Mouse (Mus musculus): ENCODE results near the gene Dock1. TPM values are rescaled to one million over a fixed set of nuclear protein-coding genes. Genes with fewer than 3 reads are reported as not detected.

Gene Dock1
- total RNA-seq, 1 experiment, result 24.3 TPM

- Histone ChIP-seq H3K9ac (ENCODE audit: insufficient read depth, low read depth, low read length, poor library complexity, severe bottlenecking) (no peak overlapping the region), H3K4me3 (ENCODE audit: insufficient read depth in 1 of 2, low read depth in 1 of 2, low read length in 2 of 2, poor library complexity in 1 of 2, severe bottlenecking in 1 of 2) (no peak overlapping the region), H3K27ac (ENCODE audit: insufficient read depth, low read depth, low read length, poor library complexity, severe bottlenecking) (no peak overlapping the region), H3K36me3 (ENCODE audit: control insufficient read depth, insufficient read depth, low read length, poor library complexity, severe bottlenecking) (no peaks in the 10 kb centered on the region), H3K4me1 (ENCODE audit: control insufficient read depth in 2 of 2, insufficient read depth in 2 of 2, low read length in 2 of 2, poor library complexity in 1 of 2) (no peaks in the 10 kb centered on the region), H3K9me3 (ENCODE audit: control insufficient read depth, insufficient read depth, low read depth, low read length) (no peaks in the 10 kb centered on the region)
- in situ Hi-C loops (cut with MboI; ENCODE audit: low sequenced_read_pairs in 2 of 2, unreplicated experiment in 2 of 2), result no loop called here
- DNase-seq (ENCODE audit: low read depth, low spot score), result no peak
- TF ChIP-seq ZC3H11A (IDR thresholded peaks at IDR 0.05; ENCODE audit: borderline replicate concordance, low read depth, low read length), result no peak
- no peak for TF ChIP-seq ZNF384 (IDR thresholded peaks at IDR 0.05; ENCODE audit: low read depth, low read length)
- TF ChIP-seq CHD2 (IDR thresholded peaks at IDR 0.05; ENCODE audit: low read depth, low read length), result no peak
- no peak for TF ChIP-seq HCFC1 (IDR thresholded peaks at IDR 0.05; ENCODE audit: borderline replicate concordance, insufficient read depth, low read length)
These were observed 523.7 kb downstream of the Dock1 start for GRCm38 (mm10) chr7:135194190-135194589.

- in situ Hi-C loops (cut with MboI; ENCODE audit: low sequenced_read_pairs in 2 of 2, unreplicated experiment in 2 of 2), result no loop called here
- no peaks in the 10 kb centered on the region for H3K9me3 ChIP-seq (ENCODE audit: control insufficient read depth, insufficient read depth, low read depth, low read length)
- DNase-seq (ENCODE audit: low read depth, low spot score), result no peak
These were observed 525.2 kb downstream of the Dock1 start for GRCm38 (mm10) chr7:135195631-135196030.

GRCm38 (mm10) chr7:135196828-135197227 is 526.4 kb downstream of the Dock1 start:
- TF ChIP-seq CHD2 (IDR thresholded peaks at IDR 0.05; ENCODE audit: low read depth, low read length) (no peak), HCFC1 (IDR thresholded peaks at IDR 0.05; ENCODE audit: borderline replicate concordance, insufficient read depth, low read length) (no peak), ZC3H11A (IDR thresholded peaks at IDR 0.05; ENCODE audit: borderline replicate concordance, low read depth, low read length) (no peak), MAFK (IDR thresholded peaks at IDR 0.05; ENCODE audit: insufficient read depth, low read depth, low read length) (no peak), ZNF384 (IDR thresholded peaks at IDR 0.05; ENCODE audit: low read depth, low read length) (no peak)
- Histone ChIP-seq H3K4me3 (ENCODE audit: insufficient read depth in 1 of 2, low read depth in 1 of 2, low read length in 2 of 2, poor library complexity in 1 of 2, severe bottlenecking in 1 of 2) (no peak overlapping the region), H3K27ac (ENCODE audit: insufficient read depth, low read depth, low read length, poor library complexity, severe bottlenecking) (no peak overlapping the region), H3K9ac (ENCODE audit: insufficient read depth, low read depth, low read length, poor library complexity, severe bottlenecking) (no peak overlapping the region), H3K9me3 (ENCODE audit: control insufficient read depth, insufficient read depth, low read depth, low read length) (no peaks in the 10 kb centered on the region), H3K36me3 (ENCODE audit: control insufficient read depth, insufficient read depth, low read length, poor library complexity, severe bottlenecking) (no peaks in the 10 kb centered on the region), H3K4me1 (ENCODE audit: control insufficient read depth in 2 of 2, insufficient read depth in 2 of 2, low read length in 2 of 2, poor library complexity in 1 of 2) (no peaks in the 10 kb centered on the region)
- no peak for DNase-seq (ENCODE audit: low read depth, low spot score)
- in situ Hi-C loops (cut with MboI; ENCODE audit: low sequenced_read_pairs in 2 of 2, unreplicated experiment in 2 of 2), result no loop called here

More at GRCm38 (mm10) chr7:135195631-135196030, 525.2 kb downstream of the Dock1 start:
- Histone ChIP-seq H3K4me1 (ENCODE audit: control insufficient read depth in 2 of 2, insufficient read depth in 2 of 2, low read length in 2 of 2, poor library complexity in 1 of 2) (no peaks in the 10 kb centered on the region), H3K4me3 (ENCODE audit: insufficient read depth in 1 of 2, low read depth in 1 of 2, low read length in 2 of 2, poor library complexity in 1 of 2, severe bottlenecking in 1 of 2) (no peak overlapping the region), H3K27ac (ENCODE audit: insufficient read depth, low read depth, low read length, poor library complexity, severe bottlenecking) (no peak overlapping the region), H3K9ac (ENCODE audit: insufficient read depth, low read depth, low read length, poor library complexity, severe bottlenecking) (no peak overlapping the region), H3K36me3 (ENCODE audit: control insufficient read depth, insufficient read depth, low read length, poor library complexity, severe bottlenecking) (no peaks in the 10 kb centered on the region)
- TF ChIP-seq CHD2 (IDR thresholded peaks at IDR 0.05; ENCODE audit: low read depth, low read length) (no peak), ZC3H11A (IDR thresholded peaks at IDR 0.05; ENCODE audit: borderline replicate concordance, low read depth, low read length) (no peak), MAFK (IDR thresholded peaks at IDR 0.05; ENCODE audit: insufficient read depth, low read depth, low read length) (no peak), ZNF384 (IDR thresholded peaks at IDR 0.05; ENCODE audit: low read depth, low read length) (no peak), HCFC1 (IDR thresholded peaks at IDR 0.05; ENCODE audit: borderline replicate concordance, insufficient read depth, low read length) (no peak)

GRCm38 (mm10) chr7:135203920-135204319 is 533.5 kb downstream of the Dock1 start:
- DNase-seq (ENCODE audit: low read depth, low spot score), result no peak
- no peaks in the 10 kb centered on the region for H3K36me3 ChIP-seq (ENCODE audit: control insufficient read depth, insufficient read depth, low read length, poor library complexity, severe bottlenecking)
- TF ChIP-seq CHD2 (IDR thresholded peaks at IDR 0.05; ENCODE audit: low read depth, low read length) (no peak), HCFC1 (IDR thresholded peaks at IDR 0.05; ENCODE audit: borderline replicate concordance, insufficient read depth, low read length) (no peak), ZNF384 (IDR thresholded peaks at IDR 0.05; ENCODE audit: low read depth, low read length) (no peak), ZC3H11A (IDR thresholded peaks at IDR 0.05; ENCODE audit: borderline replicate concordance, low read depth, low read length) (no peak), MAFK (IDR thresholded peaks at IDR 0.05; ENCODE audit: insufficient read depth, low read depth, low read length) (no peak)
- in situ Hi-C loops (cut with MboI; ENCODE audit: low sequenced_read_pairs in 2 of 2, unreplicated experiment in 2 of 2), result no loop called here
- H3K4me1 ChIP-seq (ENCODE audit: control insufficient read depth in 2 of 2, insufficient read depth in 2 of 2, low read length in 2 of 2, poor library complexity in 1 of 2), result no peaks in the 10 kb centered on the region
- H3K9ac ChIP-seq (ENCODE audit: insufficient read depth, low read depth, low read length, poor library complexity, severe bottlenecking), result no peak overlapping the region
- no peak overlapping the region for H3K4me3 ChIP-seq (ENCODE audit: insufficient read depth in 1 of 2, low read depth in 1 of 2, low read length in 2 of 2, poor library complexity in 1 of 2, severe bottlenecking in 1 of 2)
- no peak overlapping the region for H3K27ac ChIP-seq (ENCODE audit: insufficient read depth, low read depth, low read length, poor library complexity, severe bottlenecking)
- no peaks in the 10 kb centered on the region for H3K9me3 ChIP-seq (ENCODE audit: control insufficient read depth, insufficient read depth, low read depth, low read length)

- Histone ChIP-seq H3K9me3 (ENCODE audit: control insufficient read depth, insufficient read depth, low read depth, low read length) (no peaks in the 10 kb centered on the region), H3K36me3 (ENCODE audit: control insufficient read depth, insufficient read depth, low read length, poor library complexity, severe bottlenecking) (no peaks in the 10 kb centered on the region), H3K4me3 (ENCODE audit: insufficient read depth in 1 of 2, low read depth in 1 of 2, low read length in 2 of 2, poor library complexity in 1 of 2, severe bottlenecking in 1 of 2) (no peak overlapping the region), H3K4me1 (ENCODE audit: control insufficient read depth in 2 of 2, insufficient read depth in 2 of 2, low read length in 2 of 2, poor library complexity in 1 of 2) (no peaks in the 10 kb centered on the region), H3K27ac (ENCODE audit: insufficient read depth, low read depth, low read length, poor library complexity, severe bottlenecking) (no peak overlapping the region), H3K9ac (ENCODE audit: insufficient read depth, low read depth, low read length, poor library complexity, severe bottlenecking) (no peak overlapping the region)
- no peak for TF ChIP-seq MAFK (IDR thresholded peaks at IDR 0.05; ENCODE audit: insufficient read depth, low read depth, low read length)
- TF ChIP-seq CHD2 (IDR thresholded peaks at IDR 0.05; ENCODE audit: low read depth, low read length), result no peak
- no peak for TF ChIP-seq ZC3H11A (IDR thresholded peaks at IDR 0.05; ENCODE audit: borderline replicate concordance, low read depth, low read length)
- no peak for TF ChIP-seq HCFC1 (IDR thresholded peaks at IDR 0.05; ENCODE audit: borderline replicate concordance, insufficient read depth, low read length)
- TF ChIP-seq ZNF384 (IDR thresholded peaks at IDR 0.05; ENCODE audit: low read depth, low read length), result no peak
- in situ Hi-C loops (cut with MboI; ENCODE audit: low sequenced_read_pairs in 2 of 2, unreplicated experiment in 2 of 2), result no loop called here
- no peak for DNase-seq (ENCODE audit: low read depth, low spot score)
These were observed 534.7 kb downstream of the Dock1 start for GRCm38 (mm10) chr7:135205111-135205510.

Data from ES-E14 (cell line).